Mouse (Mus musculus): ENCODE measurements around the gene Casc1.
"Not testable (repeated sequence)": the region's sequence is repeated elsewhere in the genome, so short reads cannot be mapped to it uniquely, and the experiment has no call there.

Gene Casc1

DNA sequence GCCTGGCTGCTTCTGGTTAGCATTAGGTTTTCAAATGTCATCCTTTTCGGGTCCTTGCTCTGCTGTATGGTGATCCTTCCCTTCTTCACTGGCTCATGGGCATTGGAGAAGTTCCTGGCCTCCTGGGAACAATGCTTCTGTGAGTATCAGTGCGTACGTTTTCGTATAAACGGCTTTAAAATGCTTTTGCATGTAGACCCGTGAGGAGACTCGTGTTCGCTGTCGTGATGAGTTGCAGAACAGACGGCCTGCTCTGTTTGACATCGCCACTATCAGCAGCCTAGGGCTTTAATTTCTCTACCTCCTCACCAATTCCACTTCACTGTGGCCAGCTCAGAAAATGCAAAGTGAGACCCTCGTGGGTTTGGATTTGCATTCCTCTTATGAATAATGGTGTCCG is 71.6 kb downstream of the Casc1 start:
- DNase-seq (ENCODE audit: extremely low spot score) = no peak

DNA sequence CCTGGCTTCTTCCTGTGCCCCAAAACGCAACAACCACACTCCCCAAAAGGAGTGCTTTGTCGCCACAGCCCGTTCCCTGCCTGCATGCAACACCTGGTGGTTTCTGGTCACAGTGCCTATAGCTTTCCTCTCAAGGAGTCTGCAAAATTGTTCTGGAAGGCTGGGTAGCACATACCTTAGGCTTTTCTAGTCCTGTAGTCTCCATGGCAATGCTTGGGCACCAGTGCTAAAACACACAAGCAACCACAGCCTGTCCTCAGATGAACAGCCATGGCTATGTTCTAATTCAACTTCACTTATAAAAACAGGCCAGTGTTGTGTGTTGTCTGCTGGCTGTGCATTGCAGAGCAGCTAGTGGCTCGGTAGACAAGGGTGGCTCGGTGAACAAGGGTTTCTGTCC is 74.0 kb downstream of the Casc1 start:
- no peak for DNase-seq (ENCODE audit: extremely low spot score)

DNA sequence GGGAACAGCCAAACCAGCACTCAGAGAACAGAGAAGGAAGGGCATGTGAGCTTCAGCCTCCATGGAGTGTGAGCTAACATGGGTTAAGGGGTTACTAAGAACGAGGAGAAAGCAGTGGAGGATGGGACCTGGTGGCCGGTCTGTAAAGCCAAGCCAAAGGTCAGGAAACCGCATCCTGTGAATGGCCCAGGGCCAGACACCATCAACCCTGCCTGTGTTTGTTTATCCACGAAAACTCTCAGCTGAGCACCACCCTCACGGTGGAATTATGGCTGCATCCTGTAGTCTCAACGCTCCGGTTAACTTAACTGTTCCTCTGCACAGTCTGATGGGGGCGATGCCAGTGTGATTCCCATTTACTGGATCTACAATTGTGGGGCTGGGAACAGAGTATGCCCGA is 75.0 kb downstream of the Casc1 start:
- no peak for DNase-seq (ENCODE audit: extremely low spot score)

DNA sequence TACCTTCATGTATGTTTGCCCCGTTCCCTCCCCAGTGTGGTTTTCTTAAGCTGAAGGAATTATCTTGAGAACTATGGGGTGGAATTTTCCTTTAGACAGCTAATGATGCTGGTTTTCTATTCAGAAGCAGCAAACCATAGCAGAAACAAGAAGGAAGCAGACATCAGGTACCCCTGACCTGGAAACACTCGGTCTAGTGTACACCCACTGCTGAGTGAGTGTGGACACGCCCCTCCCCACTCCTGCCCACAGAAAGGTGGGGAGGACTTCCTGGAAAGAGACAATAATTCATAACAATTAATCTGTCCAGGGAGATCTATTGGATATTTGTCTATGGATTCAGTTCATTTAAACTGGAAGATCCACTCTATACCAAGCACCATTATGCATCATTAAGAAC is 75.5 kb downstream of the Casc1 start:
- no peak for DNase-seq (ENCODE audit: extremely low spot score)

DNA sequence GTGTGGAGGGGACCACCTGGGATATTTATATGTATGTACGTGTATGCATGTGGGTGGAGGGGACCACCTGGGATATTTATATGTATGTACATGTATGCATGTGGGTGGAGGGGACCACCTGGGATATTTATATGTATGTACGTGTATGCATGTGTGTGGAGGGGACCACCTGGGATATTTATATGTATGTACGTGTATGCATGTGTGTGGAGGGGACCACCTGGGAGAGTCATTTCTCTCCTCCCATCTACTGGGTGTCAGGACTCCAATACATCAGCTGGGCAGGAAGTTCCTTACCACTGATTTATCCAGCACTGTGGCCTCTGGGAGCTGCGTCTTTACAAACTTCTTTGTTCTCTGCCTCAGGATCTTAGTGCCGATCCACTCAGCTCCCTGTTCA is 77.8 kb downstream of the Casc1 start:
- not testable (repeated sequence) for DNase-seq (ENCODE audit: extremely low spot score)

DNA sequence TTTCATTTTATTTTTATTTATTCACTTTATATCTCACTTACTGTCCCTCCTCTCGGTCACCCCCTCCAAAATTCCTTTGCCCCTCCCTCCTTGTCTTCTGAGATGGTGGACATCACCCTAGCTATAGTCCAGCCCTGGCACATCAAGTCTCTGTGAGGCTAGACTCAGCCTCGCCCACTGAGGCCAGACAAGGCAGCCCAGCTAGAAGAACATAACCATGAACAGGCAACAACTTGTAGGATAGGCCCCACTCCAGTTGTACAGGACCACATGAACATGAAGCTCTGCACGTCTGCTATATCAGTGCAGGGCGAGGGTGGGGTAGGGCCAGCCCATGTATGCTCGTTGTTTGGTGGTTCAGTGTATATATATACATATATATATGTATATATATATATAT is 78.8 kb downstream of the Casc1 start:
- DNase-seq (ENCODE audit: extremely low spot score) = no peak

DNA sequence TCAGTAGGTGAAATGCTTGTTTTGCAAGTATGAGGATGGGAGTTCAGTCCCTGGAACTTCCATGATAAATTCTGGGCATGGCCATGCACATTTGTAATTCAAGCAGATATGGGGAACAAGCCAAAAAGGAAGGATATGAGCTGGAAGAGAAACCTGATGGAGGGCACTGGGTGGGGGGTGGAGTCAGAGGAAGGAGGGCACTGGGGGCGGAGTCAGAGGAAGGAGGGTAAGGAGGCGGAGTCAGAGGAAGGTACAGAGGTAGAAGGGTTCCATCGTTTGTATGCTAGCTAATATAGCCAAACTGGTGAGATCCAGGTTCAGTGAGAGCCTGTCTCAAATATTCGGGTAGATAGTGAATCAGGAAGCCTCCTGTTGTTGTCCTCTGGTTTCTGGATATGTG is 81.2 kb downstream of the Casc1 start:
- no peak for DNase-seq (ENCODE audit: extremely low spot score)

DNA sequence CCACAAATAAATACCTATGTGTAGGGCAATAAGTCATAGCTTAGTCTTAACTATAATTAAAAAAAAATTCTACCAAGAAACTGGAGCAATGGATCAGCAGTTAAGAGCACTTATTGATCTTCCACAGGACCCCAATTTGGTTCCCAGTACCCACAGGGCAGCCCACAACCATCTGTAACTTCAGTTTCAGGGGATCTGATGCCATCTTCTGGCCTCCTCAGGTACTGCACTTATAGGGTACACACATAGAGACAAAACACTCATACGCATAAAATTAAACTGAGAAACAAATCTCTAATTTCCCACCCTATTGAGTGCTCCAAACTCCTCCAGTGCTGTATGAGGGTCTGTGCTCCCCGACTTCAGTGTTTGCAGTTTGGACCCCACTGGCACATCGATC is 83.2 kb downstream of the Casc1 start:
- no peak for DNase-seq (ENCODE audit: extremely low spot score)

DNA sequence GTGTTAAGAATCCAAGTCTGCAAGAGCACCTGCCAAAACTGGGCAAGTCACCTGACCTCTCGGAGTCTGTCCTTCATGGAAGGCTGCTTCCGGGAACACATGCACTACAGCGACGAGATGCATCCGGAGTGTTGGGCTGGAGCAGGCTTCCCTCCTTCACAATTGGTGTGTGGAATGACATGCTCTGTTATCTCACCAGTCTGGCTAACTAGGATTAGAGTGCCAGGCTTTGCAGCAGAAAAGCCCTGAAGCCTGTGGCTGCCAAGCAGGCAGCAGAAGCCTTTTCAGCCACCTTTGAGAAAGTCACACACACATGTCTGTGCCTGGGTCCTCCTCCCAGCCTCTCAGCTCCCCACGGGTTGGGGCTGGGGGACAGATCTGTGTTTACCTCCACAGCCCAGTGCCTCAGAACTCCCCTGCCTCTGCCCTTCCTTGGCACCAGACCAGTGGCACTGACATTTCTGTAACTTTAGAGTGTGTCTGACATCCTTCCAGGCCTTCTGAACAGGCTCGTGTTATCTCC is 85.2 kb downstream of the Casc1 start:
- no peak for DNase-seq (ENCODE audit: extremely low spot score)
